Mouse (Mus musculus): ENCODE data around the gene Gemin5. TPM values are rescaled to one million over a fixed set of nuclear protein-coding genes. Genes with fewer than 3 reads are reported as not detected.

Gemin5 gene
- polyA plus RNA-seq, 1 experiment from 2014 or later: 12.5 TPM

DNA sequence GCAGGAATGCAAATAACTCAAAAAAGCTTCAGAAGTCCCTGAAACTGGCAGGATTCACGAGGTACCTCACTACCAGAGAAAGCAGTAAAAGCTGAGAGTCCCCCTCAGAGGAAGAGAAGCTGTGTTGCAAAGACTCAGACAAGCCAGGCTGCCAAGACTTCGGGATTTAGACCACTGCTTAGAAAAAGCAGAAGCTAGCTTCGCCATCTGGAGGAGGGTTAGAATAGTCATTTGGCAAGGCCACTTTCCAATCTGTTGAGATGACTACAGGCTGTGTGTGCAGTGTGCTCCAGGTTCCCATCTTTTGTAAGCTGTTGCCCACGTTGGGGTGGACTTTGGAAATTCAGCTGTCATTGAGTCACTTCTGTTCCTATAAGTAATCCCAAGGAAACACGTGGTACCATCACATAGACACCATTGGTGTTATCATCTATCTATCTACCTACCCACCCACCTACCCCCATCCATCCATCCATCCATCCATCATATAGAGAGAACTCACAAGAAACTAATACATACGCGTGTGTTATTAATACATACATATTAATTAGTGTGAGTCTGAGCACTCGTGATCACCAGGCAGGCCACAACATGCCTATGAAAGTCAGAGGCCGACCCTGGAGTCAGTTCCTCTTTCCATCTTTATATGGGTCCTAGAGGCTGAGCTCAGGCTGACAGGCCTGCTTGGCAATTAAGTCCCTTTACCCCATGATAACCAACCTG lies 24.5 kb downstream of the Gemin5 start:
- ATAC-seq (ENCODE audit: low FRiP score) (no peak), DNase-seq (ENCODE audit: low spot score) (no peak)
- Histone ChIP-seq H3K4me2 (replicated peaks) (no peak overlapping the region), H3K36me3 (replicated peaks; ENCODE audit: control insufficient read depth, insufficient read depth) (peaks cover 94% of the 10 kb centered on the region), H3K9me3 (ENCODE audit: control insufficient read depth, low read length) (no peaks in the 10 kb centered on the region), H3K4me3 (replicated peaks; ENCODE audit: low read length) (no peak overlapping the region), H3K4me1 (replicated peaks; ENCODE audit: control insufficient read depth, insufficient read depth, low read length) (no peaks in the 10 kb centered on the region), H3K9ac (no peak overlapping the region), H3K27ac (no peak overlapping the region), H3K27me3 (ENCODE audit: control insufficient read depth, insufficient read depth, low read length) (no peaks in the 10 kb centered on the region)
- WGBS: 92% methylated on average over 9 of the region's 9 CpGs

GRCm38 (mm10) chr11:58139466-58139865 lies 28.9 kb downstream of the Gemin5 start:
- H3K27ac ChIP-seq: no peak overlapping the region
- no peaks in the 10 kb centered on the region for H3K4me1 ChIP-seq (replicated peaks; ENCODE audit: control insufficient read depth, insufficient read depth, low read length)
- no peak for ATAC-seq (ENCODE audit: low FRiP score)
- no peak overlapping the region for H3K4me2 ChIP-seq (replicated peaks)
- no peak overlapping the region for H3K9ac ChIP-seq
- no peaks in the 10 kb centered on the region for H3K27me3 ChIP-seq (ENCODE audit: control insufficient read depth, insufficient read depth, low read length)
- peaks cover 92% of the 10 kb centered on the region for H3K36me3 ChIP-seq (replicated peaks; ENCODE audit: control insufficient read depth, insufficient read depth)
- no peaks in the 10 kb centered on the region for H3K9me3 ChIP-seq (ENCODE audit: control insufficient read depth, low read length)
- no peak overlapping the region for H3K4me3 ChIP-seq (replicated peaks; ENCODE audit: low read length)
- 82% methylated on average over 3 of the region's 3 CpGs for WGBS
- no peak for DNase-seq (ENCODE audit: low spot score)

- no peak for DNase-seq (ENCODE audit: low spot score)
- no peaks in the 10 kb centered on the region for H3K4me1 ChIP-seq (replicated peaks; ENCODE audit: control insufficient read depth, insufficient read depth, low read length)
- no peak overlapping the region for H3K9ac ChIP-seq
- WGBS: 63% methylated on average over 11 of the region's 11 CpGs
- H3K27ac ChIP-seq: no peak overlapping the region
- H3K4me3 ChIP-seq (replicated peaks; ENCODE audit: low read length): no peak overlapping the region
- ATAC-seq (ENCODE audit: low FRiP score): no peak
- peaks cover 92% of the 10 kb centered on the region for H3K36me3 ChIP-seq (replicated peaks; ENCODE audit: control insufficient read depth, insufficient read depth)
- no peaks in the 10 kb centered on the region for H3K9me3 ChIP-seq (ENCODE audit: control insufficient read depth, low read length)
- H3K27me3 ChIP-seq (ENCODE audit: control insufficient read depth, insufficient read depth, low read length): no peaks in the 10 kb centered on the region
- H3K4me2 ChIP-seq (replicated peaks): no peak overlapping the region
Observed at GRCm38 (mm10) chr11:58138821-58139220, 29.5 kb downstream of the Gemin5 start.

DNA sequence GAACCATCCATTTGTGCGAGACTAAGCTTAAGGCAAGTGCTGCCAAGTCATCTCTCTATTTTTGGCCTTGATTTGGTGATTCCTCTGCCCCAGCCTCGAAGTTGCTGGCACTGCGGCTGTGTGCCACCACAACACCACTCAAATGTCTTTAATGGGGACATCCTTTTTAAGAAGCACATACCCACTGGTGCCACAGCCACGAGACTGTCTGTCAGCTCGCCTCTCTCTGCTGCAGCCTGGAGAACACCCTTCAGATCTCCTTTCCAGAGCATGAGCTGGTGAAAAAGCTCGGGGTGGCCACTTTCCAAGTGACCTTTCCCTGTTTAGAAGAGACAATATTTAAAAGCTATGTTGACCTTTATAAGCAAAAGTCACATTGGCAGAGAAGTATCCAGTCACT lies 31.7 kb downstream of the Gemin5 start:
- H3K4me1 ChIP-seq (replicated peaks; ENCODE audit: control insufficient read depth, insufficient read depth, low read length): no peaks in the 10 kb centered on the region
- H3K9me3 ChIP-seq (ENCODE audit: control insufficient read depth, low read length): no peaks in the 10 kb centered on the region
- H3K27ac ChIP-seq: no peak overlapping the region
- H3K4me2 ChIP-seq (replicated peaks): no peak overlapping the region
- no peaks in the 10 kb centered on the region for H3K27me3 ChIP-seq (ENCODE audit: control insufficient read depth, insufficient read depth, low read length)
- no peak overlapping the region for H3K4me3 ChIP-seq (replicated peaks; ENCODE audit: low read length)
- ATAC-seq (ENCODE audit: low FRiP score): no peak
- DNase-seq (ENCODE audit: low spot score): no peak
- peaks cover 96% of the 10 kb centered on the region for H3K36me3 ChIP-seq (replicated peaks; ENCODE audit: control insufficient read depth, insufficient read depth)
- no peak overlapping the region for H3K9ac ChIP-seq
- 93% methylated on average over 6 of the region's 6 CpGs for WGBS

- no peak for DNase-seq (ENCODE audit: low spot score)
- Histone ChIP-seq H3K4me2 (replicated peaks) (no peak overlapping the region), H3K9me3 (ENCODE audit: control insufficient read depth, low read length) (no peaks in the 10 kb centered on the region), H3K27me3 (ENCODE audit: control insufficient read depth, insufficient read depth, low read length) (no peaks in the 10 kb centered on the region), H3K9ac (no peak overlapping the region), H3K36me3 (replicated peaks; ENCODE audit: control insufficient read depth, insufficient read depth) (peaks cover 96% of the 10 kb centered on the region), H3K4me1 (replicated peaks; ENCODE audit: control insufficient read depth, insufficient read depth, low read length) (no peaks in the 10 kb centered on the region), H3K4me3 (replicated peaks; ENCODE audit: low read length) (no peak overlapping the region), H3K27ac (no peak overlapping the region)
- no peak for ATAC-seq (ENCODE audit: low FRiP score)
Observed at GRCm38 (mm10) chr11:58135296-58135695, 33.0 kb downstream of the Gemin5 start.

GRCm38 (mm10) chr11:58134869-58135268 lies 33.5 kb downstream of the Gemin5 start:
- no peak for ATAC-seq (ENCODE audit: low FRiP score)
- H3K4me1 ChIP-seq (replicated peaks; ENCODE audit: control insufficient read depth, insufficient read depth, low read length): no peaks in the 10 kb centered on the region
- no peaks in the 10 kb centered on the region for H3K27me3 ChIP-seq (ENCODE audit: control insufficient read depth, insufficient read depth, low read length)
- H3K4me2 ChIP-seq (replicated peaks): no peak overlapping the region
- H3K36me3 ChIP-seq (replicated peaks; ENCODE audit: control insufficient read depth, insufficient read depth): peaks cover 96% of the 10 kb centered on the region
- no peak overlapping the region for H3K4me3 ChIP-seq (replicated peaks; ENCODE audit: low read length)
- no peak overlapping the region for H3K27ac ChIP-seq
- no peak overlapping the region for H3K9ac ChIP-seq
- DNase-seq (ENCODE audit: low spot score): no peak
- no peaks in the 10 kb centered on the region for H3K9me3 ChIP-seq (ENCODE audit: control insufficient read depth, low read length)

DNA sequence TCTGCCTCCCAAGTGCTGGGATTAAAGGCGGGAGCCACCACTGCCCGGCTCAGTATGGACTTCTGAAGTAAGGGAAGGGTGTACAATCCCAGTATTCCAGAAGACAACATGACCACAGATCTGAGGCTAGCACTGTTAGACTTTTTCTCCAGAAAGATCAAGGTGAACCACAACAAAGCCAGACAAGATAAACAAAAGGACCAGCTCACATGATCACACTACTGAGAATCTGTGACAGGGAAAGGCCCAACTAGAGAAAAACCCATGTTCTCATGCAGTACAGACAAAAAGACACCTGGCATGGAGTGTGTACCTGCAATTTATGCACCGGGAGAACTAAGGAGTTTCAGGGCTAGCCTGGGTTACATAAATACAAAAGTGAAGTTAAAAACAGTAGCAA lies 36.3 kb downstream of the Gemin5 start:
- ATAC-seq (ENCODE audit: low FRiP score) (no peak), DNase-seq (ENCODE audit: low spot score) (no peak)
- Histone ChIP-seq H3K36me3 (replicated peaks; ENCODE audit: control insufficient read depth, insufficient read depth) (peaks cover 96% of the 10 kb centered on the region), H3K27me3 (ENCODE audit: control insufficient read depth, insufficient read depth, low read length) (no peaks in the 10 kb centered on the region), H3K9me3 (ENCODE audit: control insufficient read depth, low read length) (no peaks in the 10 kb centered on the region), H3K4me1 (replicated peaks; ENCODE audit: control insufficient read depth, insufficient read depth, low read length) (no peaks in the 10 kb centered on the region), H3K27ac (no peak overlapping the region), H3K4me3 (replicated peaks; ENCODE audit: low read length) (no peak overlapping the region), H3K4me2 (replicated peaks) (no peak overlapping the region), H3K9ac (no peak overlapping the region)
- 97% methylated on average over 3 of the region's 3 CpGs for WGBS

GRCm38 (mm10) chr11:58129302-58129843 lies 39.0 kb downstream of the Gemin5 start:
- Histone ChIP-seq H3K9ac (no peak overlapping the region), H3K4me3 (replicated peaks; ENCODE audit: low read length) (no peak overlapping the region), H3K4me2 (replicated peaks) (no peak overlapping the region), H3K4me1 (replicated peaks; ENCODE audit: control insufficient read depth, insufficient read depth, low read length) (no peaks in the 10 kb centered on the region), H3K27ac (no peak overlapping the region), H3K9me3 (ENCODE audit: control insufficient read depth, low read length) (no peaks in the 10 kb centered on the region), H3K27me3 (ENCODE audit: control insufficient read depth, insufficient read depth, low read length) (no peaks in the 10 kb centered on the region), H3K36me3 (replicated peaks; ENCODE audit: control insufficient read depth, insufficient read depth) (peaks cover 98% of the 10 kb centered on the region)
- ATAC-seq (ENCODE audit: low FRiP score) (no peak), DNase-seq (ENCODE audit: low spot score) (no peak)
- 93% methylated on average over 6 of the region's 6 CpGs for WGBS

- H3K27me3 ChIP-seq (ENCODE audit: control insufficient read depth, insufficient read depth, low read length): no peaks in the 10 kb centered on the region
- no peak overlapping the region for H3K4me2 ChIP-seq (replicated peaks)
- ATAC-seq (ENCODE audit: low FRiP score): no peak
- H3K9me3 ChIP-seq (ENCODE audit: control insufficient read depth, low read length): no peaks in the 10 kb centered on the region
- 81% methylated on average over 2 of the region's 2 CpGs for WGBS
- no peak overlapping the region for H3K4me3 ChIP-seq (replicated peaks; ENCODE audit: low read length)
- no peaks in the 10 kb centered on the region for H3K4me1 ChIP-seq (replicated peaks; ENCODE audit: control insufficient read depth, insufficient read depth, low read length)
- DNase-seq (ENCODE audit: low spot score): no peak
- H3K9ac ChIP-seq: no peak overlapping the region
- no peak overlapping the region for H3K27ac ChIP-seq
- peaks cover 100% of the 10 kb centered on the region for H3K36me3 ChIP-seq (replicated peaks; ENCODE audit: control insufficient read depth, insufficient read depth)
Observed at GRCm38 (mm10) chr11:58127544-58127943, 40.8 kb downstream of the Gemin5 start.

All from hindbrain, embryonic 14.5 days (tissue).